Mouse (Mus musculus): ENCODE results near the gene Pacrg. TPM values are rescaled to one million over a fixed set of nuclear protein-coding genes. Genes with fewer than 3 reads are reported as not detected.

Gene Pacrg
- total RNA-seq, 2 experiments from 2014 or later = 19.6 to 21.9 TPM

- DNase-seq (ENCODE audit: low spot score in 2 of 2) = no peak
Observed at GRCm38 (mm10) chr17:10414383-10414782, 425.7 kb downstream of the Pacrg start.

GRCm38 (mm10) chr17:10413870-10414269, 426.2 kb downstream of the Pacrg start:
- no peak for DNase-seq (ENCODE audit: low spot score in 2 of 2)

GRCm38 (mm10) chr17:10410597-10411476, 429.3 kb downstream of the Pacrg start:
- no peak for DNase-seq (ENCODE audit: low spot score in 2 of 2)

- no peak for DNase-seq (ENCODE audit: low spot score in 2 of 2)
Observed at GRCm38 (mm10) chr17:10408681-10409081, 431.4 kb downstream of the Pacrg start.

- no peak for DNase-seq (ENCODE audit: low spot score in 2 of 2)
Observed at GRCm38 (mm10) chr17:10407031-10407722, 432.9 kb downstream of the Pacrg start.

GRCm38 (mm10) chr17:10406311-10406710, 433.8 kb downstream of the Pacrg start:
- no peak for DNase-seq (ENCODE audit: low spot score in 2 of 2)

GRCm38 (mm10) chr17:10405906-10406305, 434.2 kb downstream of the Pacrg start:
- no peak for DNase-seq (ENCODE audit: low spot score in 2 of 2)

GRCm38 (mm10) chr17:10403186-10403585, 436.9 kb downstream of the Pacrg start:
- no peak for DNase-seq (ENCODE audit: low spot score in 2 of 2)

- DNase-seq (ENCODE audit: low spot score in 2 of 2) = no peak
Observed at GRCm38 (mm10) chr17:10402064-10402640, 438.0 kb downstream of the Pacrg start.

GRCm38 (mm10) chr17:10401529-10401928, 438.6 kb downstream of the Pacrg start:
- DNase-seq (ENCODE audit: low spot score in 2 of 2) = no peak

- DNase-seq (ENCODE audit: low spot score in 2 of 2) = no peak
Observed at GRCm38 (mm10) chr17:10399706-10400105, 440.4 kb downstream of the Pacrg start.

GRCm38 (mm10) chr17:10398871-10399270, 441.2 kb downstream of the Pacrg start:
- DNase-seq (ENCODE audit: low spot score in 2 of 2) = no peak

- no peak for DNase-seq (ENCODE audit: low spot score in 2 of 2)
Observed at GRCm38 (mm10) chr17:10397924-10398627, 442.0 kb downstream of the Pacrg start.

- no peak for DNase-seq (ENCODE audit: low spot score in 2 of 2)
Observed at GRCm38 (mm10) chr17:10397336-10397735, 442.8 kb downstream of the Pacrg start.

GRCm38 (mm10) chr17:10396863-10397262, 443.2 kb downstream of the Pacrg start:
- DNase-seq (ENCODE audit: low spot score in 2 of 2) = no peak

- DNase-seq (ENCODE audit: low spot score in 2 of 2) = peak; percentile 25 to 57
Observed at GRCm38 (mm10) chr17:10394855-10395254, 445.3 kb downstream of the Pacrg start.

- DNase-seq (ENCODE audit: low spot score in 2 of 2) = no peak
Observed at GRCm38 (mm10) chr17:10393766-10394165, 446.3 kb downstream of the Pacrg start.

- no peak for DNase-seq (ENCODE audit: low spot score in 2 of 2)
Observed at GRCm38 (mm10) chr17:10392342-10393034, 447.6 kb downstream of the Pacrg start.

- peak; percentile 32 to 43 for DNase-seq (ENCODE audit: low spot score in 2 of 2)
Observed at GRCm38 (mm10) chr17:10390232-10391172, 449.6 kb downstream of the Pacrg start.

- DNase-seq (ENCODE audit: low spot score in 2 of 2) = no peak
Observed at GRCm38 (mm10) chr17:10389740-10390139, 450.4 kb downstream of the Pacrg start.
